Mouse (Mus musculus) heart, adult 2 months (tissue): ENCODE measurements around the gene Gsta4. TPM values are rescaled to one million over a fixed set of nuclear protein-coding genes. Genes with fewer than 3 reads are reported as not detected.

Experiments used
- polyA plus RNA-seq: library from polyadenylated mRNA; depleted of rRNA; stranded (reverse); fragments of >200 nt; gene quantifications from 2 replicates; pipeline ENCODE4 v1.2.3, GENCODE M21; 2012; rRNA removed
- total RNA-seq, 2 experiments: library from RNA; stranded (reverse); gene quantifications; 2 replicates each; pipeline ENCODE4 v1.2.3; 2021

Gene Gsta4
- total and polyA plus RNA-seq, 3 experiments, result 53.4 to 104 (median 100) TPM

Other genes starting within 250 kb of the Gsta4 start
- not detected for gene Gcm1, start 130.8 kb upstream of the Gsta4 start, total RNA-seq
- not detected in 2 replicates for gene Gcm1, start 130.8 kb upstream of the Gsta4 start, polyA plus RNA-seq
- 10 to 100 TPM; 34.4 to 40.6 TPM for gene Fbxo9, start 73.7 kb upstream of the Gsta4 start, total RNA-seq
- 64.1 and 69.5 TPM in 2 replicates for gene Fbxo9, start 73.7 kb upstream of the Gsta4 start, polyA plus RNA-seq
- 10 to 100 TPM; 12.5 to 14.0 TPM for gene Ick, start 73.6 kb upstream of the Gsta4 start, total RNA-seq
- 7.8 and 10.1 TPM in 2 replicates for gene Ick, start 73.6 kb upstream of the Gsta4 start, polyA plus RNA-seq
- gene Gsta1, start 47.9 kb downstream of the Gsta4 start, total RNA-seq, result 1 to 10 TPM; 1.3 to 2.2 TPM
- gene Gsta1, start 47.9 kb downstream of the Gsta4 start, polyA plus RNA-seq, result 0.66 and 2.3 TPM in 2 replicates
- 1 to 10 TPM; 1.1 to 1.6 TPM for gene Gm3776, start 74.4 kb downstream of the Gsta4 start, total RNA-seq
- 0.18 and 1.1 TPM in 2 replicates for gene Gm3776, start 74.4 kb downstream of the Gsta4 start, polyA plus RNA-seq
- under 1 TPM in 1 of 2 experiments, not detected in 1; 0.44 TPM for gene Gm10639, start 107.1 kb downstream of the Gsta4 start, total RNA-seq
- 0.18 TPM in 1 of 2 replicates, not detected in the other for gene Gm10639, start 107.1 kb downstream of the Gsta4 start, polyA plus RNA-seq
- not detected for gene Omt2a, start 132.0 kb downstream of the Gsta4 start, total RNA-seq
- not detected in 2 replicates for gene Omt2a, start 132.0 kb downstream of the Gsta4 start, polyA plus RNA-seq
- not detected for gene Omt2b, start 144.8 kb downstream of the Gsta4 start, total RNA-seq
- gene Omt2b, start 144.8 kb downstream of the Gsta4 start, polyA plus RNA-seq, result not detected in 2 replicates
- under 1 TPM; 0.50 to 0.84 TPM for gene Gsta2, start 173.0 kb downstream of the Gsta4 start, total RNA-seq
- gene Gsta2, start 173.0 kb downstream of the Gsta4 start, polyA plus RNA-seq, result 0.25 TPM in 1 of 2 replicates, not detected in the other
- not detected for gene Dppa5a, start 185.4 kb downstream of the Gsta4 start, total RNA-seq
- not detected in 2 replicates for gene Dppa5a, start 185.4 kb downstream of the Gsta4 start, polyA plus RNA-seq
- not detected for gene Ooep, start 196.0 kb downstream of the Gsta4 start, total RNA-seq
- gene Ooep, start 196.0 kb downstream of the Gsta4 start, polyA plus RNA-seq, result not detected in 2 replicates
- not detected for gene Ddx43, start 213.0 kb downstream of the Gsta4 start, total RNA-seq
- not detected in 2 replicates for gene Ddx43, start 213.0 kb downstream of the Gsta4 start, polyA plus RNA-seq